Mouse (Mus musculus) kidney, postnatal 0 days (tissue): ENCODE results near the gene Gm20388. TPM values are rescaled to one million over a fixed set of nuclear protein-coding genes. Genes with fewer than 3 reads are reported as not detected.

Experiments
- ATAC-seq: fragments of 200-750 bp; cut with Nextera tagmentation; replicated peaks from 2 replicates; pipeline ENCODE4 v1.8.0; 2017; ENCODE audit warnings: low read depth, moderate number of reproducible peaks, moderate TSS enrichment, moderate library complexity; ENCODE audit not compliant: low FRiP score
- DNase-seq: peaks from one replicate; pipeline ENCODE4 v3.0.0-alpha.2; 2016; ENCODE audit warnings: low spot score
- H3K27ac ChIP-seq: fragments of 300-500 bp; sonication (generic); 2 replicates; pipeline ENCODE4 v1.5.1; 2014; ENCODE audit warnings: mild to moderate bottlenecking
- H3K27me3 ChIP-seq: fragments of 300-500 bp; sonication (generic); 2 replicates; pipeline ENCODE4 v1.6.1; 2014; ENCODE audit warnings: low read length, mixed read lengths; ENCODE audit not compliant: insufficient read depth
- H3K36me3 ChIP-seq: fragments of 300-500 bp; sonication (generic); 2 replicates; pipeline ENCODE4 v1.6.1; 2014; ENCODE audit warnings: low read length, mixed read lengths; ENCODE audit not compliant: insufficient read depth
- H3K4me1 ChIP-seq: fragments of 300-500 bp; sonication (generic); replicated peaks from 2 replicates; pipeline ENCODE4 v1.6.1; 2014; ENCODE audit warnings: antibody characterized with exemption, low read length, mixed read lengths; ENCODE audit not compliant: insufficient read depth
- H3K4me2 ChIP-seq: fragments of 300-500 bp; sonication (generic); 2 replicates; pipeline ENCODE4 v1.6.1; 2014; ENCODE audit warnings: mild to moderate bottlenecking, low read length, moderate library complexity, mixed read lengths
- H3K4me3 ChIP-seq: fragments of 300-500 bp; sonication (generic); replicated peaks from 2 replicates; pipeline ENCODE4 v1.5.1; 2014; ENCODE audit warnings: low read depth, low read length
- H3K9ac ChIP-seq: fragments of 300-500 bp; sonication (generic); 2 replicates; pipeline ENCODE4 v1.6.1; 2014; ENCODE audit warnings: low read depth, low read length
- H3K9me3 ChIP-seq: fragments of 300-500 bp; sonication (generic); replicated peaks from 2 replicates; pipeline ENCODE4 v1.6.1; 2016; ENCODE audit warnings: low read length, inconsistent platforms, mixed read lengths
- CTCF ChIP-seq: IDR thresholded peaks from 2 replicates; pipeline ENCODE4 v1.5.1; 2016; ENCODE audit warnings: antibody characterized with exemption, low read depth, mild to moderate bottlenecking, moderate library complexity
- WGBS: fragments of 180-500 bp; shearing (Covaris S2); extraction: QIAGEN DNeasy Blood & Tissue Kit; methylation state at CpG from one replicate; pipeline ENCODE4 v1.1.7; 2014; 5-methylcytosine and 5-hydroxymethylcytosine counted together
- polyA plus RNA-seq: library from polyadenylated mRNA; unstranded; fragments of >200 nt; fragmentation: Nextera tagmentation; extraction: Ambion mirVana; gene quantifications from 2 replicates; pipeline ENCODE4 v1.2.1, GENCODE M21; 2015

Gm20388 gene
- polyA plus RNA-seq, 1 experiment from 2014 or later: not detected

- DNase-seq (no peak), ATAC-seq (no peak)
- TF ChIP-seq CTCF: 0 out of 2 replicates have a peak, but pooled peaks have one; percentile 3
- Histone ChIP-seq H3K27ac (no peak overlapping the region), H3K9ac (no peak overlapping the region), H3K4me3 (no peak overlapping the region), H3K4me2 (no peak overlapping the region), H3K27me3 (no peaks in the 10 kb centered on the region), H3K4me1 (no peaks in the 10 kb centered on the region), H3K9me3 (no peaks in the 10 kb centered on the region), H3K36me3 (no peaks in the 10 kb centered on the region)
- 66% methylated on average over 7 of the region's 7 CpGs for WGBS
Observed at GRCm38 (mm10) chr8:123671454-123671853, 3760.8 kb downstream of the Gm20388 start.

DNA sequence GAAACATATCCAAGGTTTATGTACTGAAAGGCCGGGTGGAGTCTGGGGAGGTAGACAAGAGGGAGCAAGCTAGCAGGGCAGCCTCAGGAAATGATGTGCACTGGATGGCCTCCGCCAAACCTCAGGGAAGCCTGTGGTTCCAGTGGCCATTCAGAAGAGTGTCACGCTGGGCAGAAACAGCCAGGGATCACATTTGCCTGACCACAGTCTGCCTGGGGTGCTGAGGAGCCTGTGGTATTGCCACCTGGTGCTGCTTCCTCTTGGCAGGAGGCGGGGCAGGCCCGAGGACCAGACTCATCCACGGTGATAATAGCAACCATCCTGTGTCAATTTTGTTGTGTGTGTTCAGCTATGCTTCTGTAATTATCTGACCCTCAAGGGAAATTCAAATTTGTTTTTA lies 3762.0 kb downstream of the Gm20388 start:
- H3K4me1 ChIP-seq: no peaks in the 10 kb centered on the region
- WGBS: 80% methylated on average over 6 of the region's 6 CpGs
- H3K9ac ChIP-seq: no peak overlapping the region
- H3K4me3 ChIP-seq: no peak overlapping the region
- no peaks in the 10 kb centered on the region for H3K27me3 ChIP-seq
- DNase-seq (no peak), ATAC-seq (no peak)
- TF ChIP-seq CTCF: no peak
- no peak overlapping the region for H3K27ac ChIP-seq
- no peak overlapping the region for H3K4me2 ChIP-seq
- no peaks in the 10 kb centered on the region for H3K36me3 ChIP-seq
- H3K9me3 ChIP-seq: no peaks in the 10 kb centered on the region

DNA sequence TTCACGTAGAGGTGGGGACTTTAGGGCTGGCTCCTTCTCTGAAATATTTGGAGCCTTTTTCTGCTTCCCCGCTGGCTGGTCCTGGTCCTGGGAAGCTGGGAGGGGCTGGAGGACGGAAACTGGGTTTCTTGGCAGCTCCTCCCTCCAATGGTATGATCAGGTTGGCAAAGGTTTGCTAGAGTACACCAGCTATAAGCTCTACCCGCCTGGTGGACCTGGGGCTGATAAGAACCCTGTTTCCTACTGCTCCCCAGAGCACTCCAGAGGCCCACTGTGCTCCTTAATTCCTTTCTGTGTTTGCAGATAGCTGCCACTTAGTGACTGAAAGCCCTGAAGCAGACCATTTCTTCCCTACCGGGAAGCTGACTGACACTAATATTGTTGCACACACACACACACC lies 3765.0 kb downstream of the Gm20388 start:
- WGBS: 58% methylated on average over 5 of the region's 5 CpGs
- DNase-seq: no peak

GRCm38 (mm10) chr8:123678390-123678789 lies 3767.7 kb downstream of the Gm20388 start:
- Histone ChIP-seq H3K9ac (no peak overlapping the region), H3K4me1 (0 out of 2 replicates have a peak, but pooled peaks cover 2% of the 10 kb centered on the region), H3K36me3 (no peaks in the 10 kb centered on the region), H3K27ac (no peak overlapping the region), H3K4me2 (no peak overlapping the region), H3K4me3 (no peak overlapping the region), H3K9me3 (no peaks in the 10 kb centered on the region), H3K27me3 (no peaks in the 10 kb centered on the region)
- DNase-seq (peak; percentile 41), ATAC-seq (no peak)
- 51% methylated on average over 4 of the region's 4 CpGs for WGBS
- TF ChIP-seq CTCF: no peak

More for the DNA sequence above, 3765.0 kb downstream of the Gm20388 start:
- no peak overlapping the region for H3K27ac ChIP-seq
- H3K4me3 ChIP-seq: no peak overlapping the region
- no peak overlapping the region for H3K4me2 ChIP-seq
- no peaks in the 10 kb centered on the region for H3K36me3 ChIP-seq
- H3K27me3 ChIP-seq: no peaks in the 10 kb centered on the region
- no peak for TF ChIP-seq CTCF
- no peak overlapping the region for H3K9ac ChIP-seq
- no peaks in the 10 kb centered on the region for H3K4me1 ChIP-seq
- ATAC-seq: no peak
- no peaks in the 10 kb centered on the region for H3K9me3 ChIP-seq

- H3K27ac ChIP-seq: no peak overlapping the region
- 29% methylated on average over 18 of the region's 18 CpGs for WGBS
- 0 out of 2 replicates have a peak, but pooled peaks cover 3% of the 10 kb centered on the region for H3K4me1 ChIP-seq
- no peaks in the 10 kb centered on the region for H3K27me3 ChIP-seq
- ATAC-seq: peak; percentile 70
- no peaks in the 10 kb centered on the region for H3K9me3 ChIP-seq
- peak; percentile 69 for DNase-seq
- no peak overlapping the region for H3K9ac ChIP-seq
- H3K36me3 ChIP-seq: no peaks in the 10 kb centered on the region
- no peak overlapping the region for H3K4me3 ChIP-seq
- TF ChIP-seq CTCF: no peak
- H3K4me2 ChIP-seq: peak overlapping the region; percentile 21; the same call in 1 of the 2 replicates
Observed at GRCm38 (mm10) chr8:123682073-123682761, 3771.6 kb downstream of the Gm20388 start.

GRCm38 (mm10) chr8:123683321-123683720 lies 3772.7 kb downstream of the Gm20388 start:
- ATAC-seq (no peak), DNase-seq (peak; percentile 17)
- no peak overlapping the region for H3K4me3 ChIP-seq
- 0 out of 2 replicates have a peak, but pooled peaks cover 3% of the 10 kb centered on the region for H3K4me1 ChIP-seq
- H3K9ac ChIP-seq: no peak overlapping the region
- WGBS: 46% methylated on average over 7 of the region's 7 CpGs
- no peak overlapping the region for H3K27ac ChIP-seq
- H3K27me3 ChIP-seq: no peaks in the 10 kb centered on the region
- no peaks in the 10 kb centered on the region for H3K9me3 ChIP-seq
- no peak for TF ChIP-seq CTCF
- no peaks in the 10 kb centered on the region for H3K36me3 ChIP-seq
- no peak overlapping the region for H3K4me2 ChIP-seq
